Mouse (Mus musculus) hindbrain, postnatal 0 days (tissue): ENCODE measurements at regions not wholly inside any gene's neighbourhood (a gene's known extent, or its start where the extent isn't known, plus 50 kb on each side); places are given as distances from the start of the nearest gene placed in this dataset.

Experiments
- ATAC-seq: fragments of 200-750 bp; cut with Nextera tagmentation; 2 replicates; pipeline ENCODE4 v1.8.0; 2017; ENCODE audit warnings: mild to moderate bottlenecking, moderate TSS enrichment, moderate library complexity
- DNase-seq: peaks from one replicate; pipeline ENCODE4 v3.0.0-alpha.2; 2015; ENCODE audit warnings: low spot score
- H3K27ac ChIP-seq: fragments of 300-500 bp; sonication (generic); 2 replicates; pipeline ENCODE4 v1.5.1; 2014; ENCODE audit warnings: mild to moderate bottlenecking
- H3K27me3 ChIP-seq: fragments of 300-500 bp; sonication (generic); 2 replicates; pipeline ENCODE4 v1.6.1; 2014; ENCODE audit warnings: low read length, mixed read lengths; ENCODE audit not compliant: insufficient read depth
- H3K36me3 ChIP-seq: fragments of 300-500 bp; sonication (generic); 2 replicates; pipeline ENCODE4 v1.6.1; 2014; ENCODE audit warnings: low read length, mixed read lengths; ENCODE audit not compliant: insufficient read depth
- H3K4me1 ChIP-seq: fragments of 300-500 bp; sonication (generic); 2 replicates; pipeline ENCODE4 v1.6.1; 2014; ENCODE audit warnings: antibody characterized with exemption, low read length, mixed read lengths; ENCODE audit not compliant: insufficient read depth
- H3K4me2 ChIP-seq: fragments of 300-500 bp; sonication (generic); 2 replicates; pipeline ENCODE4 v1.6.1; 2014; ENCODE audit warnings: low read depth, mild to moderate bottlenecking, low read length, moderate library complexity, mixed read lengths
- H3K4me3 ChIP-seq: fragments of 300-500 bp; sonication (generic); 2 replicates; pipeline ENCODE4 v1.5.1; 2014; ENCODE audit warnings: low read length
- H3K9ac ChIP-seq: fragments of 300-500 bp; sonication (generic); replicated peaks from 2 replicates; pipeline ENCODE4 v1.6.1; 2014; ENCODE audit warnings: mild to moderate bottlenecking, low read length, moderate library complexity, mixed read lengths
- H3K9me3 ChIP-seq: fragments of 300-500 bp; sonication (generic); 2 replicates; pipeline ENCODE4 v1.6.1; 2016; ENCODE audit warnings: low read length, mixed read lengths
- CTCF ChIP-seq: IDR thresholded peaks from 2 replicates; pipeline ENCODE4 v1.5.1; 2016; ENCODE audit warnings: antibody characterized with exemption, control low read depth, low read depth
- whole genome bisulfite sequencing: fragments of 180-500 bp; shearing (Covaris S2); extraction: QIAGEN DNeasy Blood & Tissue Kit; methylation state at CpG from one replicate; pipeline ENCODE4 v1.1.7; 2014; 5-methylcytosine and 5-hydroxymethylcytosine counted together

DNA sequence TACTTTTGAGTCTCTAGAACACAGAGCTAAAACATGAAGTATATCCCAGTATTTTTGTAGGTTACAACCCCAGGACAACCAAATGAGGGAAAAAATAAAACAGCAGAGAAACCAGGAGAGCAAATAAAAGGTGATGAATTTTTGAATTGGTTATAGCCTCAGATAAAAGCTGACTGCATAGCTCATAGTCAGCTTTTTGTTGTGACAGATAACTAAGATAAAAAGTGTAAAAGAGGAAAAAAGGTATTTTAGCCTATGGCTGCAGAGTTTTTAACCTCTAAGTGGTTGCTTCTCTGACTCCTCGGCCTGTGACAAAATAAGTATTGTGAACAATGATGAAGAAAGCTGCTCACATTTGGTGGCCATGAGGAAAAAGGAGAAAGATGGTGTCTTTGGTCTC, 111.6 kb upstream of the Tbc1d5 start:
- ATAC-seq, result no peak
- Histone ChIP-seq H3K4me2 (no peak overlapping the region), H3K4me1 (no peaks in the 10 kb centered on the region), H3K4me3 (no peak overlapping the region), H3K9ac (no peak overlapping the region), H3K36me3 (no peaks in the 10 kb centered on the region), H3K9me3 (no peaks in the 10 kb centered on the region), H3K27ac (no peak overlapping the region), H3K27me3 (no peaks in the 10 kb centered on the region)
- 88% methylated on average over 1 of the region's 1 CpGs for WGBS
- no peak for TF ChIP-seq CTCF
- DNase-seq, result no peak

DNA sequence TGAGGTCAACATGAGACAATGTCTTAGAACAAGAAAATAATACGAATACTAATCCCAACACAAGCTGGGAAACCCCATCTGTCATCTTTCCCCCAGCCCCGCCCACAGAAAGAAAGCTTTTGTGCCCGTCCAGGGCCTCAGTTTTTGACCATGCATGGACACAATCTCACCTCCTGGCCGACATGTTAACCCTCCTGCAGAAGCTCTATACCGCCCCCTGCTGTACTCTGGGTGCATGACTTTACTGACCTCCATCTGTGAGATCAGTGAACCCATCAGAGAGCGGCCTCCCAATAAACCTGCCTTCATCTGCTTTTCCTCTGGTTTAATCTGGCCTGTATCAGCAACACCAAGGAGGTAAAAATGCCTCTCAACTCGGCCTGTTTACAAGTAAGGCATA, 109.6 kb upstream of the Tbc1d5 start:
- peak; percentile 29; the same call in 1 of the 2 replicates for TF ChIP-seq CTCF
- DNase-seq (no peak), ATAC-seq (no peak)
- Histone ChIP-seq H3K27me3 (no peaks in the 10 kb centered on the region), H3K4me3 (no peak overlapping the region), H3K4me1 (no peaks in the 10 kb centered on the region), H3K27ac (no peak overlapping the region), H3K9ac (no peak overlapping the region), H3K4me2 (no peak overlapping the region), H3K9me3 (no peaks in the 10 kb centered on the region), H3K36me3 (no peaks in the 10 kb centered on the region)
- 75% methylated on average over 7 of the region's 7 CpGs for WGBS

DNA sequence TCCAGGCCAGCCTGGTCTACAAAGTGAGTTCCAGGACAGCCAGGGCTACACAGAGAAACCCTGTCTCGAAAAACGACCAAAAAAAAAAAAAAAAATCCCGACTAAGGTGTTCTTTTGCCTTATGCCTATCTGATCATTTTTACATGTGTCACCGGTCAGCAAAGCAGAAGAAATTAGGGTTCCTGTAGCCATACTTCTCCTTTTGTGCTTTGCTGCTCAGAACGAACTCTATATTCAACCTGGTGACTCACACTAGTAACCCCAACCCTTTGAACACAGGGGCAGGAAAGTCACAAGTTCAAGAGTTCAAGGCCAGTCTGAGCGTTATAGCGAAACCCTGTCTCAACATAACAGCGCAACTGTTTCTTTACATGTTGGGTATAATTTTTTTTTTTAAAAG, 108.7 kb upstream of the Tbc1d5 start:
- H3K4me2 ChIP-seq, result no peak overlapping the region
- no peak for TF ChIP-seq CTCF
- H3K36me3 ChIP-seq, result no peaks in the 10 kb centered on the region
- H3K27ac ChIP-seq, result no peak overlapping the region
- 86% methylated on average over 8 of the region's 8 CpGs for WGBS
- H3K4me1 ChIP-seq, result no peaks in the 10 kb centered on the region
- DNase-seq, result no peak
- no peaks in the 10 kb centered on the region for H3K27me3 ChIP-seq
- H3K9me3 ChIP-seq, result no peaks in the 10 kb centered on the region
- H3K4me3 ChIP-seq, result no peak overlapping the region
- H3K9ac ChIP-seq, result no peak overlapping the region
- ATAC-seq, result no peak

DNA sequence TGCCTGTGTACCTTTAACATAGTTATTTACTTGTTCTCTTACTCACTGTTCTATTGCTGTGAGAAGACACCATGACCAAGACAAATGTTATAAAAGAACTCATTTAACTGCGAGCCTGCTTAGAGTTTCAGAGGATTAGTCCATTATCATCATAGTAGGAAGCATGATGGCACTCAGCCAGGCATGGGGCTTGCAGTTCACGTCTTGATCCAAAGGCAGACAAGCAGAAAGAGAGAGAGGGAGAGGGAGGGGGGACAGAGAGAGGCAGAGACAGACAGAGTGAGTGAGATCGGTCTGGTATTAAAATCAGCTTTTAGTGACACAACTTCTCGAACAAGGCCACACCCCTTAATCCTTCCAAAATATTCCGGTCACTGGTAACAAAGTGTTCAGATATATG, 106.2 kb upstream of the Tbc1d5 start:
- TF ChIP-seq CTCF, result no peak
- Histone ChIP-seq H3K27ac (no peak overlapping the region), H3K4me2 (no peak overlapping the region), H3K36me3 (no peaks in the 10 kb centered on the region), H3K27me3 (no peaks in the 10 kb centered on the region), H3K9me3 (no peaks in the 10 kb centered on the region), H3K9ac (no peak overlapping the region), H3K4me3 (no peak overlapping the region), H3K4me1 (no peaks in the 10 kb centered on the region)
- 56% methylated on average over 5 of the region's 5 CpGs for WGBS
- ATAC-seq (no peak), DNase-seq (peak; percentile 43)

DNA sequence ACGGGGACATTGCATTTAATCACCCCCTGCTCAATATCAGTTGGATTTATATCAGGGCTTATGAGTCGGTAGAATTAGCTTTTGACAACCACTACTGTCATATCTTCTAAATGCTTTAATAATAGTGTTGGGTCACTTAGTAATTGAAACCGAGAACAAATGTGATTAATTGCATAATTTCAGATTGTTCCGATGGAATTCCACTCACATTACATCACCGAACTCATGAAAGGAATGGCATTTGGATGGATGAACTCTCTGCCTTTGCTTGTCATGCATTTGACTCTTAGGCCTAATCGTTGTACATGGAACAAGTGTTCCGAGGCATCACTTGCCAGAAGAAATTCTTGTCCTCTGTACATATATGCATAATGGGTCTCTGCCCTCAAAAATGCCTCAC, 99.6 kb upstream of the Tbc1d5 start:
- Histone ChIP-seq H3K4me1 (no peaks in the 10 kb centered on the region), H3K4me3 (no peak overlapping the region), H3K36me3 (no peaks in the 10 kb centered on the region), H3K9ac (no peak overlapping the region), H3K4me2 (no peak overlapping the region), H3K27me3 (no peaks in the 10 kb centered on the region), H3K9me3 (no peaks in the 10 kb centered on the region), H3K27ac (no peak overlapping the region)
- TF ChIP-seq CTCF, result no peak
- 71% methylated on average over 7 of the region's 7 CpGs for WGBS
- ATAC-seq, result no peak
- no peak for DNase-seq

DNA sequence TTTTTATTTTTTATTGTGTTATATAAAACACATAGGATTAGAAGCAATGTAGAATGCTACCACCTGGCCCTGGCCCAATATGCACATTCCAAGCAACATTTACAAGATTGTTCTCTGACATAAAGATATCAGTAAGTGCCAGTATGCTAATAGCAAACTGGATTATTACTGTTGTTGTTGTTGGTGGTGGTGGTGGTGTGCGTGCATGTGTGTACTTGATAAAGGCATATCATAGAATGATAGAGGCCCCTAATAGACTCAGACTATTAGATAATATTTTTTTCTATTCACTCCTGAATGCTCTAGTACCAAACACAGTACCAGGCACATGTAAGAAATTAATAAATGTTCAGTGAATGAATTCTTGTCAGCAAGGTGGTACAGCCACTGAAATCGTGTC, 98.9 kb upstream of the Tbc1d5 start:
- WGBS, result 83% methylated on average over 2 of the region's 2 CpGs
- no peak overlapping the region for H3K9ac ChIP-seq
- no peak for ATAC-seq
- H3K27me3 ChIP-seq, result no peaks in the 10 kb centered on the region
- no peak overlapping the region for H3K4me3 ChIP-seq
- no peak overlapping the region for H3K27ac ChIP-seq
- no peak overlapping the region for H3K4me2 ChIP-seq
- DNase-seq, result no peak
- no peaks in the 10 kb centered on the region for H3K9me3 ChIP-seq
- no peak for TF ChIP-seq CTCF
- no peaks in the 10 kb centered on the region for H3K4me1 ChIP-seq
- H3K36me3 ChIP-seq, result no peaks in the 10 kb centered on the region

DNA sequence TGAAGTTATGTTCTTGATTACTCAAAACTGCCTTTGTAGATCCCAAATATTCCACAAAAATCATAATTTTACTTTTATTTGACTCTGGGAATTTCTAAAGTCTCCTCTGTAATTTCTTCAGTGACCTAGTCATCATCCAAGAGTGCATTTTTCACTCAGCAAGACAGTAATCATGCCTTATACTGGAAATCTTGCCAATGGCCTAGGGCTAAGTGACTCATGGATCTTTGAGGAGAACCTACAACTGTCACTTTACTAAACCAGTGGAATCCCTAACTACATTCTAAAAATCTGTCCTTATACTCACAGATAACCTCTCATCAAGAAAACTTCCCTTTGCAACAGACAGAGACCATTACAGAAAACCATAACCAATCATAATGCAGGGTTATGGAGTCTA, 98.0 kb upstream of the Tbc1d5 start:
- Histone ChIP-seq H3K27me3 (no peaks in the 10 kb centered on the region), H3K4me1 (no peaks in the 10 kb centered on the region), H3K36me3 (no peaks in the 10 kb centered on the region), H3K9ac (no peak overlapping the region), H3K27ac (no peak overlapping the region), H3K4me2 (no peak overlapping the region), H3K9me3 (no peaks in the 10 kb centered on the region), H3K4me3 (no peak overlapping the region)
- DNase-seq (no peak), ATAC-seq (no peak)
- TF ChIP-seq CTCF, result no peak

DNA sequence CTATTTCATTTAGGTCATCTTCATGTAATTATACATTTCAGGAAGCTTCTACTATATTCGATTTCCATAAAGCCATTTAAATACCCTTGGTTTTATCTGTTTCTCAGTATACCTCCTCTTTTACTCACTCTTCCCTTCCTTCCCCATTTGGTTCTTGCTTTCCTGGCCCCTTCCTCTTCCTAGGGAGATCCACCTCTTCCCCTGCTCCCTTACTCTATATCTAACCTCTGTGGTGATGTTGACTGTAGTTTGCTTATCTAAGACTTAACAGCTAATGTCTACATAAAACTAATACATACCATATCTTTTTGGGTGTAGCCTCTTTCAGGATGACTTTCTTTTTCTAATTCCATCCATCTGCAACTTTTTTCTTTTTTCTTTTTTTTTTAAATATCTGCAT, 92.9 kb upstream of the Tbc1d5 start:
- H3K4me2 ChIP-seq, result no peak overlapping the region

More for the DNA sequence above, 92.9 kb upstream of the Tbc1d5 start:
- ATAC-seq (no peak), DNase-seq (no peak)
- Histone ChIP-seq H3K4me1 (no peaks in the 10 kb centered on the region), H3K9ac (no peak overlapping the region), H3K4me3 (no peak overlapping the region), H3K9me3 (no peaks in the 10 kb centered on the region), H3K36me3 (no peaks in the 10 kb centered on the region), H3K27ac (no peak overlapping the region), H3K27me3 (no peaks in the 10 kb centered on the region)
- WGBS, result 76% methylated on average over 1 of the region's 1 CpGs
- TF ChIP-seq CTCF, result no peak
